In genomic region chr5:114731498-114731897, GRCm38 (mm10) we compare ENCODE assay signal across 18 mouse cellular contexts. TPM values are rescaled to one million over a fixed set of nuclear protein-coding genes. Genes with fewer than 3 reads are reported as not detected.
A peak's percentile ranks its signal among the peaks of the same experiment; 100 is the strongest.
DNase-seq lines count a peak whose midpoint lies in the region; ATAC-seq and TF ChIP-seq lines count a peak whose summit lies in the region.
"Had no signal": no experiment of that assay in that cellular context is flagged by ENCODE, and none has a peak within 500 bp of the region (broad histone marks: within the 10 kb centered on the region; RNA-seq: fewer than 3 reads in every experiment).

No protein-coding gene starts in this region.

- 53% methylated on average over 6 of the region's 6 CpGs for WGBS in kidney, postnatal 0 days
- WGBS in kidney, embryonic 14.5 days, result 52% methylated on average over 6 of the region's 6 CpGs
- 57% methylated on average over 6 of the region's 6 CpGs for WGBS in midbrain, postnatal 0 days
- 65% methylated on average over 6 of the region's 6 CpGs for WGBS in midbrain, embryonic 13.5 days
- WGBS in small intestine, adult 2 months, result 71% methylated on average over 6 of the region's 6 CpGs

- H3K4me2 ChIP-seq in kidney, postnatal 0 days (ENCODE audit: low read length), result no peak overlapping the region
- no peak overlapping the region for H3K4me2 ChIP-seq in kidney, embryonic 14.5 days (replicated peaks; ENCODE audit: low read depth, low read length)
- no peak overlapping the region for H3K4me2 ChIP-seq in midbrain, postnatal 0 days (ENCODE audit: low read depth, low read length, poor library complexity, severe bottlenecking)
- no peak overlapping the region for H3K4me2 ChIP-seq in midbrain, embryonic 13.5 days (replicated peaks)
- H3K4me2 ChIP-seq: heart, embryonic 13.5 days; liver, embryonic 13.5 days had no signal

- TF ChIP-seq CTCF in gastrocnemius, adult 2 months (IDR thresholded peaks at IDR 0.05), result peak; percentile 36
- peak; percentile 53 for TF ChIP-seq CTCF in kidney, postnatal 0 days (IDR thresholded peaks at IDR 0.05; ENCODE audit: low read depth)
- TF ChIP-seq CTCF in midbrain, postnatal 0 days (IDR thresholded peaks at IDR 0.05), result peak; percentile 36
- TF ChIP-seq CTCF in small intestine, adult 2 months (IDR thresholded peaks at IDR 0.05; ENCODE audit: extremely low read depth, insufficient read length, insufficient replicate concordance, low read depth, low read length), result peak; percentile 14; the same call in 1 of the 2 replicates

- TF ChIP-seq POLR2A in small intestine, adult 2 months (IDR thresholded peaks at IDR 0.05; ENCODE audit: low read depth, low read length), result no peak

- H3K4me3 ChIP-seq in gastrocnemius, adult 2 months, result no peak overlapping the region
- no peak overlapping the region for H3K4me3 ChIP-seq in kidney, postnatal 0 days (replicated peaks; ENCODE audit: low read depth, low read length)
- H3K4me3 ChIP-seq in kidney, embryonic 14.5 days (ENCODE audit: low read length), result no peak overlapping the region
- H3K4me3 ChIP-seq in midbrain, postnatal 0 days (ENCODE audit: low read depth, low read length), result no peak overlapping the region
- no peak overlapping the region for H3K4me3 ChIP-seq in midbrain, embryonic 13.5 days (replicated peaks)
- H3K4me3 ChIP-seq in small intestine, adult 2 months (ENCODE audit: low read depth, low read length), result no peak overlapping the region
- H3K4me3 ChIP-seq: heart, embryonic 13.5 days; liver, embryonic 13.5 days had no signal

- no peak overlapping the region for H3K9ac ChIP-seq in kidney, postnatal 0 days (ENCODE audit: low read depth, low read length)
- no peak overlapping the region for H3K9ac ChIP-seq in kidney, embryonic 14.5 days (ENCODE audit: low read depth, low read length)
- no peak overlapping the region; the same call in 1 of the 2 replicates for H3K9ac ChIP-seq in midbrain, postnatal 0 days (replicated peaks; ENCODE audit: low read length, poor library complexity, severe bottlenecking)
- H3K9ac ChIP-seq in midbrain, embryonic 13.5 days (replicated peaks), result no peak overlapping the region
- H3K9ac ChIP-seq: heart, embryonic 13.5 days; liver, embryonic 13.5 days had no signal

- H3K27me3 ChIP-seq in kidney, postnatal 0 days (ENCODE audit: insufficient read depth, low read length), result no peaks in the 10 kb centered on the region
- no peaks in the 10 kb centered on the region for H3K27me3 ChIP-seq in kidney, embryonic 14.5 days (ENCODE audit: control insufficient read depth, insufficient read depth, low read length)
- H3K27me3 ChIP-seq in midbrain, postnatal 0 days (ENCODE audit: insufficient read depth, low read length), result no peaks in the 10 kb centered on the region
- no peaks in the 10 kb centered on the region for H3K27me3 ChIP-seq in midbrain, embryonic 13.5 days
- H3K27me3 ChIP-seq in small intestine, adult 2 months (ENCODE audit: control insufficient read depth, insufficient read depth, low read length), result no peaks in the 10 kb centered on the region
- H3K27me3 ChIP-seq: heart, embryonic 13.5 days; liver, embryonic 13.5 days had no signal

- DNase-seq in gastrocnemius, adult 2 months, result no peak
- DNase-seq in gastrocnemius, postnatal 10 days, result no peak
- DNase-seq in kidney, postnatal 0 days (ENCODE audit: low spot score), result no peak
- no peak for DNase-seq in midbrain, postnatal 0 days (ENCODE audit: low spot score)
- DNase-seq in ovary, postnatal 14 days (ENCODE audit: low spot score), result no peak
- DNase-seq: adrenal gland, adult 8-10 months; B cell, adult 2 months; heart, postnatal 4 days; kidney, adult 8-10 months; liver, embryonic 13.5 days; lung, postnatal 14 days; retina, postnatal 1 day; thymus, postnatal 25 days had no signal

- ATAC-seq in kidney, postnatal 0 days (replicated peaks; ENCODE audit: low FRiP score, low read depth), result no peak
- ATAC-seq in kidney, embryonic 14.5 days (ENCODE audit: low FRiP score, low TSS enrichment), result no peak
- ATAC-seq in midbrain, postnatal 0 days (ENCODE audit: low FRiP score), result no peak
- no peak for ATAC-seq in midbrain, embryonic 13.5 days
- ATAC-seq: hindbrain, embryonic 16.5 days had no signal

- peaks cover 70% of the 10 kb centered on the region for H3K36me3 ChIP-seq in kidney, postnatal 0 days (ENCODE audit: insufficient read depth, low read length)
- H3K36me3 ChIP-seq in kidney, embryonic 14.5 days (ENCODE audit: control insufficient read depth, insufficient read depth, low read length), result peaks cover 74% of the 10 kb centered on the region
- H3K36me3 ChIP-seq in midbrain, postnatal 0 days (ENCODE audit: insufficient read depth, low read length), result peaks cover 69% of the 10 kb centered on the region
- peaks cover 82% of the 10 kb centered on the region for H3K36me3 ChIP-seq in midbrain, embryonic 13.5 days
- H3K36me3 ChIP-seq in small intestine, adult 2 months (ENCODE audit: control insufficient read depth, insufficient read depth, low read length), result peaks cover 67% of the 10 kb centered on the region

- intact Hi-C loops in gastrocnemius, adult 2 months (cut with DNase I), result no loop called here

- H3K27ac ChIP-seq in gastrocnemius, adult 2 months, result no peak overlapping the region
- H3K27ac ChIP-seq in kidney, postnatal 0 days, result no peak overlapping the region
- H3K27ac ChIP-seq in kidney, embryonic 14.5 days (ENCODE audit: low read depth, low read length), result no peak overlapping the region
- H3K27ac ChIP-seq in midbrain, postnatal 0 days (ENCODE audit: low read depth, low read length), result no peak overlapping the region
- no peak overlapping the region for H3K27ac ChIP-seq in midbrain, embryonic 13.5 days
- no peak overlapping the region for H3K27ac ChIP-seq in small intestine, adult 2 months (ENCODE audit: insufficient read depth, low read depth, low read length)
- H3K27ac ChIP-seq: heart, embryonic 13.5 days; liver, embryonic 13.5 days had no signal

- H3K4me1 ChIP-seq in kidney, postnatal 0 days (replicated peaks; ENCODE audit: insufficient read depth, low read length), result no peaks in the 10 kb centered on the region
- H3K4me1 ChIP-seq in kidney, embryonic 14.5 days (ENCODE audit: control insufficient read depth, insufficient read depth, low read length), result no peaks in the 10 kb centered on the region
- no peaks in the 10 kb centered on the region for H3K4me1 ChIP-seq in midbrain, postnatal 0 days (ENCODE audit: insufficient read depth, low read length)
- no peaks in the 10 kb centered on the region for H3K4me1 ChIP-seq in midbrain, embryonic 13.5 days (replicated peaks)
- H3K4me1 ChIP-seq in small intestine, adult 2 months (ENCODE audit: control insufficient read depth, insufficient read depth, insufficient read length, low read length), result no peaks in the 10 kb centered on the region
- H3K4me1 ChIP-seq: heart, embryonic 13.5 days; liver, embryonic 13.5 days had no signal

- H3K9me3 ChIP-seq in kidney, postnatal 0 days (replicated peaks; ENCODE audit: low read length), result no peaks in the 10 kb centered on the region
- H3K9me3 ChIP-seq in kidney, embryonic 14.5 days (ENCODE audit: control insufficient read depth, low read length), result no peaks in the 10 kb centered on the region
- no peaks in the 10 kb centered on the region for H3K9me3 ChIP-seq in midbrain, postnatal 0 days (ENCODE audit: low read length)
- no peaks in the 10 kb centered on the region for H3K9me3 ChIP-seq in midbrain, embryonic 13.5 days
- H3K9me3 ChIP-seq: heart, embryonic 13.5 days; liver, embryonic 13.5 days had no signal

RNA-seq across cellular contexts. Expression of gene Tchp, which starts 23.9 kb away (rescaled TPM):
- total RNA-seq in gastrocnemius, adult 2 months (2021), result 1 to 10 TPM; 3.6 to 3.8 TPM
- 1 to 10 TPM; 3.5 to 4.6 TPM for total RNA-seq in gastrocnemius, postnatal 10 days (2021)
- polyA plus RNA-seq in kidney, postnatal 0 days (2015; fragmentation: Nextera tagmentation; extraction: Ambion mirVana), result 10.2 and 12.2 TPM in 2 replicates
- polyA plus RNA-seq in kidney, embryonic 14.5 days (2014; fragmentation: Nextera tagmentation; extraction: Ambion mirVana), result 10.0 and 18.5 TPM in 2 replicates
- total RNA-seq in midbrain, postnatal 0 days (2014; rRNA removed), result 10.9 and 11.2 TPM in 2 replicates
- 12.6 and 14.4 TPM in 2 replicates for polyA plus RNA-seq in midbrain, postnatal 0 days (2015; fragmentation: Nextera tagmentation; extraction: Ambion mirVana)
- polyA plus RNA-seq in midbrain, embryonic 13.5 days (2015; fragmentation: Nextera tagmentation; extraction: Ambion mirVana), result 18.5 and 19.7 TPM in 2 replicates
- 2.8 and 4.4 TPM in 2 replicates for polyA plus RNA-seq in small intestine, adult 2 months (2012; rRNA removed)

RNA-seq across cellular contexts. Expression of gene Gltp, which starts 40.7 kb away (rescaled TPM):
- 10 to 100 TPM in 1 of 2 experiments, 1 to 10 TPM in 1; 6.7 to 10.8 TPM for total RNA-seq in gastrocnemius, adult 2 months (2021)
- total RNA-seq in gastrocnemius, postnatal 10 days (2021), result 10 to 100 TPM; 15.1 to 17.6 TPM
- 65.0 and 70.3 TPM in 2 replicates for polyA plus RNA-seq in kidney, postnatal 0 days (2015; fragmentation: Nextera tagmentation; extraction: Ambion mirVana)
- polyA plus RNA-seq in kidney, embryonic 14.5 days (2014; fragmentation: Nextera tagmentation; extraction: Ambion mirVana), result 42.6 and 64.5 TPM in 2 replicates
- total RNA-seq in midbrain, postnatal 0 days (2014; rRNA removed), result 27.0 and 42.1 TPM in 2 replicates
- polyA plus RNA-seq in midbrain, postnatal 0 days (2015; fragmentation: Nextera tagmentation; extraction: Ambion mirVana), result 32.6 and 35.3 TPM in 2 replicates
- 41.1 and 43.2 TPM in 2 replicates for polyA plus RNA-seq in midbrain, embryonic 13.5 days (2015; fragmentation: Nextera tagmentation; extraction: Ambion mirVana)
- polyA plus RNA-seq in small intestine, adult 2 months (2012; rRNA removed), result 119 and 327 TPM in 2 replicates

RNA-seq across cellular contexts. Expression of gene Ankrd13a, which starts 43.0 kb away (rescaled TPM):
- 10 to 100 TPM; 15.4 to 19.6 TPM for total RNA-seq in gastrocnemius, adult 2 months (2021)
- total RNA-seq in gastrocnemius, postnatal 10 days (2021), result 10 to 100 TPM; 37.1 to 39.5 TPM
- 45.6 and 49.2 TPM in 2 replicates for polyA plus RNA-seq in kidney, postnatal 0 days (2015; fragmentation: Nextera tagmentation; extraction: Ambion mirVana)
- 37.0 and 67.9 TPM in 2 replicates for polyA plus RNA-seq in kidney, embryonic 14.5 days (2014; fragmentation: Nextera tagmentation; extraction: Ambion mirVana)
- 39.3 and 47.3 TPM in 2 replicates for total RNA-seq in midbrain, postnatal 0 days (2014; rRNA removed)
- polyA plus RNA-seq in midbrain, postnatal 0 days (2015; fragmentation: Nextera tagmentation; extraction: Ambion mirVana), result 22.4 and 24.9 TPM in 2 replicates
- 34.9 and 48.3 TPM in 2 replicates for polyA plus RNA-seq in midbrain, embryonic 13.5 days (2015; fragmentation: Nextera tagmentation; extraction: Ambion mirVana)
- 53.0 and 110 TPM in 2 replicates for polyA plus RNA-seq in small intestine, adult 2 months (2012; rRNA removed)

RNA-seq across cellular contexts. Expression of gene Git2, which starts 43.8 kb away (rescaled TPM):
- total RNA-seq in gastrocnemius, adult 2 months (2021), result 10 to 100 TPM; 17.3 to 20.1 TPM
- total RNA-seq in gastrocnemius, postnatal 10 days (2021), result 10 to 100 TPM; 25.5 to 31.9 TPM
- 25.8 and 27.8 TPM in 2 replicates for polyA plus RNA-seq in kidney, postnatal 0 days (2015; fragmentation: Nextera tagmentation; extraction: Ambion mirVana)
- polyA plus RNA-seq in kidney, embryonic 14.5 days (2014; fragmentation: Nextera tagmentation; extraction: Ambion mirVana), result 32.8 and 41.7 TPM in 2 replicates
- 41.8 and 45.1 TPM in 2 replicates for total RNA-seq in midbrain, postnatal 0 days (2014; rRNA removed)
- 25.5 and 33.8 TPM in 2 replicates for polyA plus RNA-seq in midbrain, postnatal 0 days (2015; fragmentation: Nextera tagmentation; extraction: Ambion mirVana)
- polyA plus RNA-seq in midbrain, embryonic 13.5 days (2015; fragmentation: Nextera tagmentation; extraction: Ambion mirVana), result 41.5 and 49.8 TPM in 2 replicates
- polyA plus RNA-seq in small intestine, adult 2 months (2012; rRNA removed), result 16.4 and 25.1 TPM in 2 replicates
